Mouse (Mus musculus): ENCODE results near the gene Igll1.

GRCm38 (mm10) chr16:16870617-16871331 is 7.0 kb upstream of the Igll1 start, which contains the start of the genes Top3b and Vpreb1:
- TF ChIP-seq CTCF (IDR thresholded peaks at IDR 0.05; ENCODE audit: low read depth) (peak; percentile 39), EP300 (IDR thresholded peaks at IDR 0.05; ENCODE audit: low read depth) (no peak; the same call in 1 of the 2 replicates)

All from liver, postnatal 0 days (tissue).